Mouse (Mus musculus): Measurements from ENCODE around the gene Pyroxd2. TPM values are rescaled to one million over a fixed set of nuclear protein-coding genes. Genes with fewer than 3 reads are reported as not detected.

Gene Pyroxd2
- 14.3 and 16.4 TPM in 2 replicates for polyA plus RNA-seq (2012; rRNA removed)

GRCm38 (mm10) chr19:42752363-42752931 lies at the start of gene Pyroxd2:
Gene Pyroxd2, minus strand, starts transcription at chr19:42752775.

GRCm38 (mm10) chr19:42779531-42780155 lies 27.1 kb upstream of the Pyroxd2 start, which contains the start of gene Hps1:
Gene Hps1, minus strand, starts transcription at chr19:42779978.

Other genes starting within 250 kb of the Pyroxd2 start
- 7.3 and 8.4 TPM in 2 replicates for gene R3hcc1l, start 234.0 kb downstream of the Pyroxd2 start, polyA plus RNA-seq (2012; rRNA removed)
- gene Loxl4, start 140.0 kb downstream of the Pyroxd2 start, polyA plus RNA-seq (2012; rRNA removed): 0.10 and 0.12 TPM in 2 replicates
- gene Hps1, start 27.2 kb upstream of the Pyroxd2 start, polyA plus RNA-seq (2012; rRNA removed): 4.9 TPM in 2 replicates